Mouse (Mus musculus) small intestine, adult 2 months (tissue): ENCODE measurements around the gene Actg1.

Source experiments
- CTCF ChIP-seq: fragments of 200-500 bp; IDR thresholded peaks from 2 replicates; pipeline ENCODE4 v1.5.1; 2012; ENCODE audit warnings: low read depth, mild to moderate bottlenecking, control low read depth, inconsistent platforms, low read length, moderate library complexity, mixed read lengths; ENCODE audit not compliant: insufficient replicate concordance, insufficient read length; ENCODE audit errors: extremely low read depth
- POLR2A ChIP-seq: fragments of 200-500 bp; IDR thresholded peaks from 2 replicates; pipeline ENCODE4 v1.6.1; 2012; ENCODE audit warnings: low read depth, mild to moderate bottlenecking, control low read depth, inconsistent platforms, low read length, moderate library complexity

DNA sequence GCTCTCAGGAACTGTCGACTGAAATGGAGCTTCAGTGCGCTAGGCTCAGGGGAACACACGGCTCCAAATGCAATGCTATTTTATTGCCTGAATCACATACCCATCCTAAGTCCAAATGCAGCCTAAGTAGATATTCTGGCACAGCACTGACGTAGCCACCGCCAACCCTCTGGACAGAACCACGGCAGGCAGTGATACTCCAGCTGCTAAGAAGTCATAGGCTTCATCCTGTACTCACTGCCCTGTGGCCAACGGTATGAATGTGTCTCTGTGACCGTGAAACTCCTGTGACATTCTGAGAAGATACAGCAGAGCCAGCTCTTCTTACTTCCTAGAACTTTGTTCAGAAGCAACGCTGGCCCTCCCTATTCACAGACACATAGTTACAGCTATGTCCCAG, 40.2 kb upstream of the Actg1 start:
- TF ChIP-seq CTCF (no peak), POLR2A (no peak)
